Mouse (Mus musculus) thymus, postnatal 10 days (tissue): Measurements from ENCODE around the gene Ugt1a9.
"Not testable (repeated sequence)": the region's sequence is repeated elsewhere in the genome, so short reads cannot be mapped to it uniquely, and the experiment has no call there.

Source experiments
- DNase-seq, 2 experiments: peaks; one replicate each; pipeline ENCODE4 v3.0.0; 2021; ENCODE audit warnings: low spot score in 2 of 2

Gene Ugt1a9

DNA sequence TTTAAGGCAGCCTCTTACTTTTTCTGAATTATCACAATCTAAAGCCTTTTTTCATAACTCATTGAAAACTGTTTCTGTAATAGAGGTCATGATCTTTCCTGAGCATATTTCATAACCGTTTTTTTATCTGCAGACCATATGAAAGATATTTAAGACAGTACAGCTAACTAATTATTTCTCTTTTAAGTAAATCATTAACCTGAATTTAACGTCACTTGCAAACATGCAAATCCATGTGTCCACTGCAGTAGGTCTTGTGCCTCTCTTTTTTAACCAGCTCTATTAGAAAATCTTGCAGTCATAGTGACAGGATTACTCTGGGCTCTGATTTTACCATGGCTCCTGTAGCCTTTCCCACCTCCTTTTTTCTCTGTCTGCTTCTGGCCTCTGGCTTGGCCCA is at the start of gene Ugt1a9:
Gene Ugt1a9, plus strand, starts transcription at position 306 of the 400 bp plus-strand sequence.
- DNase-seq, result no peak

- not testable (repeated sequence) for DNase-seq
Observed at GRCm38 (mm10) chr1:88025244-88025643, 45.4 kb upstream of the Ugt1a9 start.

- not testable (repeated sequence) for DNase-seq
Observed at GRCm38 (mm10) chr1:88043044-88043443, 27.6 kb upstream of the Ugt1a9 start.

GRCm38 (mm10) chr1:88044832-88045437 is 25.7 kb upstream of the Ugt1a9 start:
- DNase-seq, result not testable (repeated sequence)

- not testable (repeated sequence) for DNase-seq
Observed at GRCm38 (mm10) chr1:88047408-88047807, 23.2 kb upstream of the Ugt1a9 start.

DNA sequence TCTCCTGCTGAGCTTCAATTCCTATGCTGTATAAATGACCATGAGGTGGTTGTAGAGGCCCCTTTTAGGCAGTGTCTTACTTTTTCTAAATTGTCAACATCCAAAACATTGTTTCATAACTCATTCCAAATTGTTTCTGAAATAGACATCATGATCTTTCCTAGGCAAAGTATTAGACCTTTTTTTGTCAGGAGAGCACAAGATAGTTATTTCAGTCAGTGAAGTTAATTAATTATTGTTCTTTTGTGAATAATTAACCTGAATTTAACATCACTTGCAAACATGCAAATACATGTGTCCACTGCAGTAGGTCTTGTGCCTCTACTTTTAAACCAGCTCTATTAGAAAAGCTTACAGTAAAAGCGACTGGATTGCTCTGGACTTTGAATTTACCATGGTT is 15.5 kb upstream of the Ugt1a9 start, which contains the start of gene Ugt1a10:
Gene Ugt1a10, plus strand, starts transcription at position 301 of the 400 bp plus-strand sequence.
- no peak for DNase-seq

- not testable (repeated sequence) for DNase-seq
Observed at GRCm38 (mm10) chr1:88066472-88067102, 4.0 kb upstream of the Ugt1a9 start.

DNA sequence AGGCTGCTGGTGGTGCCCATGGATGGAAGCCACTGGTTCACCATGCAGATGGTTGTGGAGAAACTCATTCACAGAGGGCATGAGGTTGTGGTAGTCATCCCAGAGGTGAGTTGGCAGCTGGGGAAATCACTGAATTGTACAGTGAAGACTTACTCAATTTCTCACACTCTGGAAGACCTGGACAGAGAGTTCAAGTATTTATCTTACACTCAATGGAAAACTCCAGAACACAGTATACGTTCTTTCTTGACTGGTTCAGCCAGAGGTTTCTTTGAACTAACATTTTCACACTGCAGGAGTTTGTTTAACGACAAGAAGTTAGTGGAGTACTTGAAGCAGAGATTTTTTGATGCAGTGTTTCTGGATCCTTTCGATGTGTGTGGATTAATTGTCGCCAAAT is 302 bp downstream of the Ugt1a9 start:
- DNase-seq, result no peak

GRCm38 (mm10) chr1:88074471-88074870 is 3.9 kb downstream of the Ugt1a9 start:
- no peak for DNase-seq

- no peak for DNase-seq
Observed at GRCm38 (mm10) chr1:88077128-88077527, 6.5 kb downstream of the Ugt1a9 start.

GRCm38 (mm10) chr1:88081670-88082069 is 11.1 kb downstream of the Ugt1a9 start:
- no peak for DNase-seq

GRCm38 (mm10) chr1:88086125-88086524 is 15.5 kb downstream of the Ugt1a9 start:
- DNase-seq, result no peak

- no peak for DNase-seq
Observed at GRCm38 (mm10) chr1:88087513-88087912, 16.9 kb downstream of the Ugt1a9 start, which contains the start of gene Ugt1a8. Gene Ugt1a8 (plus strand): TSS chr1:88087813.

- DNase-seq, result no peak
Observed at GRCm38 (mm10) chr1:88092341-88092740, 21.7 kb downstream of the Ugt1a9 start.

- not testable (repeated sequence) for DNase-seq
Observed at GRCm38 (mm10) chr1:88094270-88094676, 23.7 kb downstream of the Ugt1a9 start.

GRCm38 (mm10) chr1:88094941-88095492 is 24.4 kb downstream of the Ugt1a9 start, which contains the start of gene Ugt1a7c:
Gene Ugt1a7c (plus strand): TSS chr1:88095062.
- DNase-seq, result no peak

DNA sequence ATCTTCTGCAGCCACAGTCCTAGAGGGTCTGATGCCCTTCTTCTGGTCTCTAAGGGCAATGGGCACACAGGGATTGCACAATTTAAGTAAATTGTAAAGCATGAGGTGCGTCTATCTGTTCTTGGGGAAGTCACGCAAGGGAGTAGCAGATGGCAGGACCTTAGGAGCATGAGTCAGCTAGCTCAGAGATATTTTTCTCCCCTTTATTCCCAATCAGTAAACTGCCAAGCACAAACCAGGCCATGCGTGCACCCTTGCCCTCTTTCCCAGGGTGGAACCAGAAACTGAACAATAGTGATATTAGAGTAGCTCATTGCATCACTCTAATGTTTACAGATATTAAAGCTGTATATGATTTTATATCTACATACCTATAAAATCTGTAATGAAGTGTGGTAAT is 27.9 kb downstream of the Ugt1a9 start:
- DNase-seq, result not testable (repeated sequence)

DNA sequence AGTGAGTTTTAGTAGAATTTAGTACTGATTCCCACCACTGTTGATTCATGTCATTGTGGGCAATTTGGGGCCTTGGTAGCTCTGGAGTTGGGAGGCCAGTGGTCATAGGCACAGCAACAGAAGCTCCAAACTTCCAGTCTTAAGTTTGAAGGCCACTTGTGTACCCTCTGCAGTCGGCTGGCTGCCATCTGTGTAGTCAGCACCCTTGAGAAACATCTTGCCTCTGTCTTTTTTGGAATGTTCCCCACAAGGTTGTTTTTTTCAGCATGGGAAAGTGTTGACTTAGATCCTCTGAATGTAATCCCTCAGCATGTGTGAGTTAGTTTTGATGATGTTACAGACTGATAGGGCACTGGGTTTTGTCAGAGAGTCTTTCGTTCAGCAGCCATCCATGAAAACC is 29.1 kb downstream of the Ugt1a9 start:
- DNase-seq, result not testable (repeated sequence)

DNA sequence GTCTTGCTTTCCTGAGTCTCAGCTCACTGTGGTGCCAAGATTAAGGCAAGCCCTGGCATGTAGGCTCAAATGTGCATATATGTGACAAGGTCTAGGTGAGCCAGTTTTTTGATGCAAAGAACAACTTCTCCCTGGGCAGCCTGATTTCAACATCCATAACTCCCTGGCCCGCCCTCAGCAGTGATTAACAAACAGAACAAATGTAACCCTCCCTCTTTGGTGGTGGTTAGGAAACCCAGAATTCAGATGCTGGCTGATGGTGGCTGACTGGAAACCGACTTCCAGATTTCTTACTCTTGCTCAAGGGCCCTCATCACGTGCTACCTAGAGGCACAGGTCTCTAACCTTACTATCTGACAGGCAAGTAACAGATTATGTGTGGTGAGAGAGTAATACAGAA is 32.4 kb downstream of the Ugt1a9 start, which contains the start of gene Ugt1a6b:
Gene Ugt1a6b, plus strand, starts transcription at position 234 of the 400 bp plus-strand sequence.
- not testable (repeated sequence) for DNase-seq

GRCm38 (mm10) chr1:88103697-88104468 is 33.3 kb downstream of the Ugt1a9 start:
- not testable (repeated sequence) for DNase-seq

DNA sequence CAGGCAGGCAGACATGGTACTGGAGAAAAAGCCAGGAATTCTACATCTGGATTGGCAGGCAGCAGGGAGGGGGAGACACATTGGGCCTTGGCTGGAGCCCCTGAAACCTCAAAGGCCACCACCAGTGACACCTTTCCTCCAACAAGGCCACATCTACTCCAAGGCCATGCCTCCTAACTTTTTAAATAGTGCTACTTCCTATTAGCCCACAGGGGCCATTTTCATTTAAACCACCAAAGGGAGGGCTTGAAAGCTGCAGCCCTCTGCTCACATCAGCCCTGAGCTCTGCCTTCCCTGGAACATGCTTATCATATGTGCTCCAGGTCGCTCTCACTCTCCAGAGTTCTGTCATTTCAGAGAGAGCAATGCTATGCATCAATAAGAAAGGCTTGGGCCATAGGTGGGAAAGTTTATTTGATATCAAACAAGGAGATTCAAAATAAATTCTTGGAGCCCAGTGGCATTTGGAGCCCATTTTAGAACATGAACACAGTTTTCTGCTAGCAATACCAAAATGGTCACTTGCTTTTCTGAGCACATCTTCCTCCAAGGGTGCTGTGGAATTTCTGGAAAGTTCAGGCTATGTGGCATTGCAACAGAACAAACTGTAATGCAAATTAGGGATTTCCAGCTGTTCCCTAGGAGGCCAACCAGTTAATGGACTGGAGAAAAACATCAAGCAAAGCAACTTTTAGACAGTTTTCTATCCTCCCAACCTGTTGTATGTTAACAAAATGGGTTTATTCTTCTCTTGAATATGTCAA is 34.2 kb downstream of the Ugt1a9 start:
- no peak for DNase-seq
